Mouse (Mus musculus): ENCODE data around the gene Cks1brt.
"Not testable (repeated sequence)": the region's sequence is repeated elsewhere in the genome, so short reads cannot be mapped to it uniquely, and the experiment has no call there.

Cks1brt gene

GRCm38 (mm10) chr8:85151624-85152023 is at the start of gene Cks1brt:
Gene Cks1brt (plus strand): TSS chr8:85151924.
- DNase-seq (ENCODE audit: low spot score in 2 of 2): no peak

- DNase-seq (ENCODE audit: low spot score in 2 of 2): no peak
Observed at GRCm38 (mm10) chr8:85113241-85113640, 38.5 kb upstream of the Cks1brt start.

DNA sequence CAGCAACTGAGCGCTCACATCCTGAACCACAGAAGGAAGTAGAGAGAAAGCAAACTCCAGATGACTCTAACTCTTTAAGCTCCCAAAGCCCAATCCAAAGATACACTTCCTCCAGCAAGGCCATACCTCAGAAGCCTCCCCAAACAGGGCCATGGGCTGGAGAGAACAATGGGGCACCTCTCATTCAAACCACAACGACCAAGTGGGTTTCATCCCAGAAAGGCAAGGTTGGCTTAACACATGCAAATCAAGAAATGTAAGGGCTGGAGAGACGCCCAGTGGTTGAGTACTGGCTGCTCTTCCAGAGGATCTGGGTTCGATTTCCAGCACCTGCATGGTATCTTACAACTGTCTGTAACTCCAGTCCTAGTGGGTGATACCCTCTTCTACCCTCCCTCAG is 36.2 kb upstream of the Cks1brt start:
- DNase-seq (ENCODE audit: low spot score in 2 of 2): no peak

GRCm38 (mm10) chr8:85116984-85117383 is 34.7 kb upstream of the Cks1brt start:
- DNase-seq (ENCODE audit: low spot score in 2 of 2): no peak

DNA sequence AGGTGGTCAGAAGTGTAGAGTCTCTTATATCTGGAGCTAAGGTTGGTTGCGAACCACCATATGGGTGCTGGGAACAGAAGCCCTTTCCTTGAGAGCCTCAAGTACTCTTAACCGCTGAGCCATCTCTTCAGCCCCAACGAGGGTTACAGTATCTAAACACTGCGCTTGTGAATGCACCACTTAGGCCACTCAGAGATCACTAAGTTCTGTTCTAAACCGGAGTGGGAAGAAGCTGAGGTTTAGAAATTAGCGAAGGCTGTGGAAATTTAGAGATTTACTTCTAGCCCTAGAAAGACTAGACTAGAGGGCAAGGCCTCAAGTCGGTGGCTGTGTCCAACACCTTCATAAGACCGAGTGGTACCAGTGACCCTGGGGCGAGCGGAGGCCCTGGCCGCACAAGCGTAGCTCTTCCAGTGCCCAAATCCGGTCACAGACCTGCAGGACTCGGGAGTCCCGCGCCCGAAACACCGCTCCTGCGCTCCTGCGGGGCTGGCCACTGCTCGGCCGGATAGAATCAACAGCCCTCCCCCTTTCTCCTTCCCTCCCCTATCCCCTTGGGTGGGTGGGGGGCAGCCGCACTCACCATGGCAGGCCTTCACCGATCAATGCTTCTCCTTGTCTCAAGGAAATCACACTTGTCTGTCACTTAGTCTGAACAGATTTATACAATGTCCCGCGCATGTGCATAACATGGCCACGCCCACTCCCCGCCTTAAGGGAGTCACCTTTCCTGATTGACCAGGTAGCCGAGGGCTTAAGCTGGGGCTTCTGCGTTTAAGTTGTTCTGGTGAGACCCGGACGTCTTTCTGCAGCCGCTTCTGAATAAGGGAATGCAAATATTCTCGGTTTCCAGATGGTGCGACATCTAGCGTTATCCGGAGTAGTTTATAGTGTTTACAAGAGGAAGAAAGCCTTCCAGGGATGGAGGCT is 32.4 kb upstream of the Cks1brt start:
- peak in 1 of 2 experiments; percentile 62 for DNase-seq (ENCODE audit: low spot score in 2 of 2)

- DNase-seq (ENCODE audit: low spot score in 2 of 2): not testable (repeated sequence)
Observed at GRCm38 (mm10) chr8:85120251-85120650, 31.5 kb upstream of the Cks1brt start.

- no peak for DNase-seq (ENCODE audit: low spot score in 2 of 2)
Observed at GRCm38 (mm10) chr8:85122995-85123394, 28.7 kb upstream of the Cks1brt start, which contains the start of gene Zfp791. Gene Zfp791 (minus strand): TSS chr8:85123095.

DNA sequence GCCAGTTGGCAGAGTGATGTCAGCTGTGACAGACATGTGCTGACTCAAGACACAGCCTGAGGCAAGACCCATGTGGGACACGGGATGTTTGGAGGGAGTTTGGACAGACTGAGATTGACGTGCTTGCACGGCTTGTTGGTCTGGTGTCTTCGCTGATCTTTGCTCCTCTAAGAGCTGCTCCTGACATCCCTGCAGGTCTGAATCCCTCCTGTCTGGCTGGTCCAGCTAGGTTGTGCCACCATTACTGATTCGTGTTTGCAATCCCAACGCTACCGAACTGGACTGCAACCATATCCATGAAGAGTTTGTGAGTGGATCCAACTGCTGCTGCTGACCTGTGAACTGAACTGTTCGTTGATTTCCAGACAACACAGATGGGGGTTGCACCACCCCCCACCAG is 28.0 kb upstream of the Cks1brt start:
- no peak for DNase-seq (ENCODE audit: low spot score in 2 of 2)

DNA sequence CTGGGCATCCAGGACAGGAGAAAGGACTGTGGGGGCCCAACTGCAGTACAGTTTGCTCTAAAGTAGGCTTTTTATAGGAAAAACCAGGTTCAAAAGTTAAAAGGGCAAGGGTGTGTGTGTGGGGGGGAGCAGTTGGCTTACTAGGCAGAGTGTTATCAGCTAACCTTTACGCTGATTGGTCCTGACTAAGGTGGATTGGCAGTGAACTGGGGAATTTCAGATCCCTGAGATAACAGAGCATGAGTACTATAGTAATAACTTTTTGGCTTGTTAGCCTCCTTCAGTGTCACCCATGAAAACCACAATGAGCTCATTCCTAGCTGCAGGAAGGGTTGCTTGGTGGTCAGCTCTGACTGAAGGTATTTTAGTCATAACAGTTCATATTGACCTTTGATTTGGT is 19.4 kb upstream of the Cks1brt start:
- no peak for DNase-seq (ENCODE audit: low spot score in 2 of 2)

DNA sequence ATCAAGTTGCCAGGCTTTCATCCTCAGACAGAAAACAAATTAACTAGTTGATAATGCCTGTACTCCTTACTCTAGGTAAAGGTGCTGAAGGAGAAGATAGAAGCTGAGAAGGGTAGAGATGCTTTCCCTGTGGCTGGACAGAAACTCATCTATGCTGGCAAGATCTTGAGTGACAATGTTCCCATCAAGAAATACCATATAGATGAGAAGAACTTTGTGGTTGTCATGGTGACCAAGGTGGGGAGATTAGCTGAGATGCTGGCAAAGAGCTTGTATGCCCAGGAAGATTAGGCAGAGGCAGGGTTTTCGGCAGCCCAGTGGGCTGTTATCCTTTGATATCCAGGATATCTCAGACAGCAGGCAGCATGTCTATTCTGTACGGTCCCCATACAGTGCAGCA is 16.0 kb upstream of the Cks1brt start:
- DNase-seq (ENCODE audit: low spot score in 2 of 2): not testable (repeated sequence)

DNA sequence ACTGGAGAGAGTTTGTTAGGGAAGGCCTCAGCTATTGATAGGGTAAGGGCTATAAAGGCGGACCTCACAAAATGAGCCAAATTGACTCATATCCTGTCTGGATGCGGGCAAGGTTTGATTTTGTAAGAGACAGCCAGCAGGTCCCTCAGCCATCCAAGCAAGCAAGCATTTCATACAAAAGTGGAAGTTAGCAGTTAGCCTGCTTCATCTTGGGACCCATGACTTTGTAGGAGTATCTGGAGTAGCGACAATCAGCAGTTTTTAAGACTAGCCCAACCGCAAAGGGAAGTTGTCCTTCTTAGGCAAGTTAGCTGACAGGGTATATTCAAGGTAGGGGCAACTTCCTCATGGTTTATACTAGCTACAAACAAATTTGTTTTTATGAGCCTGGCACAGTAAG is 9.2 kb upstream of the Cks1brt start:
- DNase-seq (ENCODE audit: low spot score in 2 of 2): no peak

GRCm38 (mm10) chr8:85171291-85171690 is 19.6 kb downstream of the Cks1brt start:
- peak in 1 of 2 experiments; percentile 32 for DNase-seq (ENCODE audit: low spot score in 2 of 2)

DNA sequence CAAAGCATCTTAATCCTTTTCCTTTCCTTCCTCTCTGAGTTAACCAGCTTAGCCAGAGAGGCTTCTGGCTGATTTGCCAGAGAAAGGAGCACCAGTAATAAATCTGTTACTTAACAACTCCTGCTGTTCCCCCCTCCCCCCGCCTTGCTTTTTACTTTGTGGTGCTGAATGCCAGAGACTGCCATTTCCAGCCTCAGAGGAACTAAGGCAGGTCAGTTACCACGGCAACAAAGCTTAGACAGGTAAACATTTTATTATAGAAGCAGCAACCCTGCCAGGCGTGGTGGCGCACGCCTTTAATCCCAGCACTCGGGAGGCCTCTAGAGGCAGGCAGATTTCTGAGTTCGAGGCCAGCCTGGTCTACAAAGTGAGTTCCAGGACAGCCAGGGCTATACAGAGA is 24.2 kb downstream of the Cks1brt start:
- no peak for DNase-seq (ENCODE audit: low spot score in 2 of 2)

GRCm38 (mm10) chr8:85192346-85192745 is 40.6 kb downstream of the Cks1brt start:
- DNase-seq (ENCODE audit: low spot score in 2 of 2): no peak

GRCm38 (mm10) chr8:85220220-85220619 is 68.5 kb downstream of the Cks1brt start:
- DNase-seq (ENCODE audit: low spot score in 2 of 2): no peak

GRCm38 (mm10) chr8:85220992-85221391 is 69.3 kb downstream of the Cks1brt start:
- no peak for DNase-seq (ENCODE audit: low spot score in 2 of 2)
